Mouse (Mus musculus): ENCODE data around the gene Zeb2.

DNA sequence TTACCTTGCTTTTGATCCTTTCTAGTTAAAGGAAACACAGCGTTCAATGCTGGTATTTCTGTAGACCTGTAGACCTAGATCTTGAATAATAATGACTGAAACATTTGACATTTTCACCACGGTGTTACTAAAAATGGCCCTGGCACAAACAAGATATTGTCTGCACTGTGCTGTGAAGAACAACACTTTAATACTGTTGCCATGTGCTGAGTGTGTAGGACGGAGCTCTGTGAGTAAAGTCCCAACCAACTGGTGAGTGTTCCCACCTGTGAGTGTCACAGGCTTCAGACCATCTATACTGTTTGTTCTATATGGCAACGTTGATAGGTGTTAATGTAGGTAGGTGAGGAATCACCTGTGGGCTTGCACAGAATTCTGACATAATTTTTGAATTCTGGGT is 8.0 kb upstream of the Zeb2 start:
- TF ChIP-seq CTCF (IDR thresholded peaks at IDR 0.05; ENCODE audit: control insufficient read depth, insufficient read depth, insufficient replicate concordance, low read depth, low read length) (no peak), POLR2A (IDR thresholded peaks at IDR 0.05; ENCODE audit: control insufficient read depth, low read depth, low read length) (no peak)

Measured in testis, adult 2 months (tissue).